Mouse (Mus musculus) MEL (cell line): Measurements from ENCODE around the gene Tmtc2. TPM values are rescaled to one million over a fixed set of nuclear protein-coding genes. Genes with fewer than 3 reads are reported as not detected.

Source experiments
- DNase-seq: peaks from one replicate; pipeline ENCODE4 v3.0.0; 2011; ENCODE audit warnings: low read depth, low spot score
- H3K27ac ChIP-seq: 2 replicates; pipeline ENCODE4 v1.5.1; 2012; ENCODE audit warnings: low read depth, mild to moderate bottlenecking, control low read depth, low read length, moderate library complexity; ENCODE audit not compliant: control insufficient read depth
- H3K27me3 ChIP-seq, 2 experiments: fragments of 150-350 bp in 1 of 2; sonication (generic) in 1 of 2; 2 replicates each; pipeline ENCODE4 v1.6.1; 2012; ENCODE audit warnings: low read length in 2 of 2, mild to moderate bottlenecking in 2 of 2, improper control_type of control experiment in 1 of 2, moderate library complexity in 1 of 2; ENCODE audit not compliant: insufficient read depth in 2 of 2, control insufficient read depth in 1 of 2
- H3K36me3 ChIP-seq, 2 experiments: 2 replicates each; pipeline ENCODE4 v1.6.1; 2012 to 2014; ENCODE audit warnings: low read length in 2 of 2, improper control_type of control experiment in 1 of 2, inconsistent platforms in 1 of 2, mild to moderate bottlenecking in 1 of 2; ENCODE audit not compliant: insufficient read depth in 2 of 2, control insufficient read depth in 1 of 2
- H3K4me1 ChIP-seq, 2 experiments: fragments of 150-350 bp in 1 of 2; sonication (generic) in 1 of 2; 2 replicates each; pipeline ENCODE4 v1.6.1; 2012; ENCODE audit warnings: low read length in 2 of 2, improper control_type of control experiment in 1 of 2, mild to moderate bottlenecking in 1 of 2; ENCODE audit not compliant: insufficient read depth in 2 of 2, control insufficient read depth in 1 of 2
- H3K4me3 ChIP-seq, 2 experiments: fragments of 150-350 bp in 1 of 2; sonication (generic) in 1 of 2; 2 replicates each; pipeline ENCODE4 v1.5.1; 2012; ENCODE audit warnings: low read depth in 2 of 2, low read length in 2 of 2, mild to moderate bottlenecking in 2 of 2, moderate library complexity in 2 of 2, control low read depth in 1 of 2, improper control_type of control experiment in 1 of 2; ENCODE audit not compliant: control insufficient read depth in 1 of 2, insufficient read depth in 1 of 2
- H3K79me2 ChIP-seq: 2 replicates; pipeline ENCODE4 v1.6.1; 2012; ENCODE audit warnings: mild to moderate bottlenecking, low read length, moderate library complexity; ENCODE audit not compliant: control insufficient read depth, poor library complexity, insufficient read depth
- H3K9ac ChIP-seq: 2 replicates; pipeline ENCODE4 v1.6.1; 2012; ENCODE audit warnings: low read depth, mild to moderate bottlenecking, control low read depth, low read length, moderate library complexity; ENCODE audit not compliant: control insufficient read depth, poor library complexity, severe bottlenecking
- H3K9me3 ChIP-seq: fragments of 150-350 bp; sonication (generic); replicated peaks from 2 replicates; pipeline ENCODE4 v1.6.1; 2012; ENCODE audit warnings: mild to moderate bottlenecking, low read length, improper control_type of control experiment, moderate library complexity; ENCODE audit not compliant: insufficient read depth
- CHD1 ChIP-seq: IDR thresholded peaks from 2 replicates; pipeline ENCODE4 v1.6.1; 2012; ENCODE audit warnings: low read depth, mild to moderate bottlenecking, inconsistent platforms, low read length, improper control_type of control experiment
- CHD2 ChIP-seq: IDR thresholded peaks from 2 replicates; pipeline ENCODE4 v1.6.1; 2011; ENCODE audit warnings: low read length, improper control_type of control experiment
- EP300 ChIP-seq, 2 experiments: IDR thresholded peaks; 2 replicates each; pipeline ENCODE4 v1.6.1; 2011; ENCODE audit warnings: improper control_type of control experiment in 2 of 2, low read length in 2 of 2, low read depth in 1 of 2, mild to moderate bottlenecking in 1 of 2
- GABPA ChIP-seq: IDR thresholded peaks from 2 replicates; pipeline ENCODE4 v1.6.1; 2012; ENCODE audit warnings: low read depth, mild to moderate bottlenecking, inconsistent platforms, low read length, improper control_type of control experiment, moderate library complexity
- GATA1 ChIP-seq: IDR thresholded peaks from 2 replicates; pipeline ENCODE4 v1.6.1; 2011; ENCODE audit warnings: low read depth, low read length, improper control_type of control experiment
- KAT2A ChIP-seq: conservative IDR thresholded peaks from 2 replicates; pipeline ENCODE4 v1.6.1; 2012; ENCODE audit warnings: low read depth, low read length, improper control_type of control experiment, inconsistent platforms
- MAZ ChIP-seq: IDR thresholded peaks from 2 replicates; pipeline ENCODE4 v1.6.1; 2012; ENCODE audit warnings: low read depth, mild to moderate bottlenecking, inconsistent platforms, low read length, improper control_type of control experiment
- NELFE ChIP-seq: IDR thresholded peaks from 2 replicates; pipeline ENCODE4 v1.6.1; 2011; ENCODE audit warnings: low read depth, low read length, improper control_type of control experiment
- POLR2A ChIP-seq, 2 experiments: IDR thresholded peaks; 2 replicates each; pipeline ENCODE4 v1.6.1; 2011 to 2012; ENCODE audit warnings: low read length in 2 of 2, mild to moderate bottlenecking in 2 of 2, control low read depth in 1 of 2, improper control_type of control experiment in 1 of 2, low read depth in 1 of 2, moderate library complexity in 1 of 2; ENCODE audit not compliant: control insufficient read depth in 1 of 2, insufficient read depth in 1 of 2, poor library complexity in 1 of 2
- POLR2AphosphoS2 ChIP-seq: IDR thresholded peaks from 2 replicates; pipeline ENCODE4 v1.6.1; 2011; ENCODE audit warnings: low read length, improper control_type of control experiment
- RAD21 ChIP-seq: IDR thresholded peaks from 2 replicates; pipeline ENCODE4 v1.6.1; 2011; ENCODE audit warnings: mild to moderate bottlenecking, low read depth, low read length, improper control_type of control experiment
- TAL1 ChIP-seq: IDR thresholded peaks from 2 replicates; pipeline ENCODE4 v1.6.1; 2012; ENCODE audit warnings: mild to moderate bottlenecking, inconsistent platforms, low read length, moderate library complexity, mixed read lengths
- TBP ChIP-seq: IDR thresholded peaks from 2 replicates; pipeline ENCODE4 v1.8.0; 2011; ENCODE audit warnings: low read depth, low read length, improper control_type of control experiment
- TCF12 ChIP-seq: IDR thresholded peaks from 2 replicates; pipeline ENCODE4 v1.6.1; 2014; ENCODE audit warnings: low read depth, mild to moderate bottlenecking, inconsistent platforms, low read length, improper control_type of control experiment, moderate library complexity
- UBTF ChIP-seq: IDR thresholded peaks from 2 replicates; pipeline ENCODE4 v1.6.1; 2012; ENCODE audit warnings: low read depth, mild to moderate bottlenecking, inconsistent platforms, low read length, improper control_type of control experiment, moderate library complexity, borderline replicate concordance; ENCODE audit not compliant: insufficient read depth
- ZC3H11A ChIP-seq: IDR thresholded peaks from 2 replicates; pipeline ENCODE4 v1.6.1; 2012; ENCODE audit warnings: low read depth, mild to moderate bottlenecking, inconsistent platforms, low read length, improper control_type of control experiment
- ZKSCAN1 ChIP-seq: IDR thresholded peaks from 2 replicates; pipeline ENCODE4 v1.6.1; 2012; ENCODE audit warnings: low read depth, mild to moderate bottlenecking, inconsistent platforms, low read length, improper control_type of control experiment, moderate library complexity
- polyA plus RNA-seq, 2 experiments: library from polyadenylated mRNA; stranded (reverse) in 1 of 2; unstranded in 1 of 2; fragments of >175 nt in 1 of 2; fragments of >200 nt in 1 of 2; gene quantifications; 2 replicates each; pipeline versions ENCODE4 v1.2.1 to v1.2.4; 2012; ENCODE audit warnings: low replicate concordance in 2 of 2, low read depth in 1 of 2; ENCODE audit not compliant: insufficient read length in 2 of 2, insufficient read depth in 1 of 2, missing spikeins in 1 of 2
- total RNA-seq: library from RNA; depleted of rRNA; stranded (reverse); fragments of 300-350 nt; gene quantifications from 2 replicates; pipeline ENCODE4 v1.2.3, GENCODE M21; 2012

Gene Tmtc2
- total and polyA plus RNA-seq, 3 experiments, result not detected

GRCm38 (mm10) chr10:105509896-105510272 is 64.4 kb downstream of the Tmtc2 start:
- no peaks in the 10 kb centered on the region for H3K4me1 ChIP-seq
- no peak overlapping the region for H3K9ac ChIP-seq
- DNase-seq, result no peak
- no peaks in the 10 kb centered on the region for H3K79me2 ChIP-seq
- TF ChIP-seq POLR2A (IDR thresholded peaks at IDR 0.05; ENCODE audit: control insufficient read depth in 1 of 2, insufficient read depth in 1 of 2, low read depth in 1 of 2, low read length in 2 of 2, poor library complexity in 1 of 2), result no peak
- H3K9me3 ChIP-seq, result no peaks in the 10 kb centered on the region
- H3K36me3 ChIP-seq, result no peaks in the 10 kb centered on the region
- no peak overlapping the region for H3K27ac ChIP-seq
- H3K27me3 ChIP-seq, result no peaks in the 10 kb centered on the region
- H3K4me3 ChIP-seq, result no peak overlapping the region

DNA sequence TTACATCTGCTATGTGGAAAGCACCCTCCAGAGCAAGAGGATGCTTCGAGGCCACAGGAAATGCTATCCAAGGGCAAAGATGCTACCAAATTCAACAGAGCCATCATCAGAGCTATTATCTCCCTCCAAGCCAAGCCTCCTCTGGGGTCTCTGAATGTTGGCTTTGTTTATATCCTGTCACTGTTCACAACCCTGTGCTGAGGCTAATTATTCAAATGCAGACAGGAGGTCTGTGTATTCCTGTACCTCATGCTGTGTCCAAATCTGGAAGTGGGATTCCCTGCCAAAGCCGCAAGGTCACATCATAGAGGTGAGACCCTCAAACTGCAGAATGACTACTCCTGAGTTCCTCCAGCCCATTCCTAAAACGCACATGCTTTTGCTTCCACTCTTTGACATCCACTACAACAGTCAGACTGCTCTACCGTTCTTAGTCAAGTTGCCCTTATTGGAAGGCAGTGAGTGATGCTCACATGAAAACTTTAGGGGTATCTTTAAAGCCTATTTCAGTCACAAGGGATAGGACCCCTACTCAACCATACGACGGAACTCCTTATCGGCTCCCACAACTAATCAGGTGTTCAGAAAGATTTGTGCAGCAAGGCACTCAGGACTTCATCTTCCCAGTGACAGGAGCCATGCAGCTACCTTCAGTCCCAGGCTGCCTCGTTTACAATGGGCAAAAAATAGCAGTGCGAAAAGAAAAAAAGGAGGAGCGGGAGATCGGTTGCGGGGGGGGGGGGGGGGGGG is 64.9 kb downstream of the Tmtc2 start:
- no peaks in the 10 kb centered on the region for H3K4me1 ChIP-seq
- TF ChIP-seq MAZ (no peak), ZKSCAN1 (no peak), NELFE (no peak)
- no peak overlapping the region for H3K4me3 ChIP-seq
- no peak overlapping the region for H3K9ac ChIP-seq
- H3K36me3 ChIP-seq, result no peaks in the 10 kb centered on the region
- no peaks in the 10 kb centered on the region for H3K9me3 ChIP-seq
- no peaks in the 10 kb centered on the region for H3K79me2 ChIP-seq
- no peak overlapping the region for H3K27ac ChIP-seq
- DNase-seq, result no peak
- no peaks in the 10 kb centered on the region for H3K27me3 ChIP-seq

- no peak for DNase-seq
- Histone ChIP-seq H3K27ac (no peak overlapping the region), H3K9me3 (no peaks in the 10 kb centered on the region), H3K4me3 (no peak overlapping the region), H3K79me2 (no peaks in the 10 kb centered on the region), H3K4me1 (no peaks in the 10 kb centered on the region), H3K9ac (no peak overlapping the region), H3K27me3 (no peaks in the 10 kb centered on the region), H3K36me3 (no peaks in the 10 kb centered on the region)
- TF ChIP-seq NELFE, result no peak
- TF ChIP-seq TCF12, result no peak
- no peak for TF ChIP-seq CHD1
- TF ChIP-seq KAT2A, result no peak
- TF ChIP-seq TAL1, result no peak
- no peak for TF ChIP-seq ZC3H11A
- TF ChIP-seq TBP, result no peak
- TF ChIP-seq UBTF, result no peak
- TF ChIP-seq GATA1, result no peak
- TF ChIP-seq POLR2A (IDR thresholded peaks at IDR 0.05; ENCODE audit: control insufficient read depth in 1 of 2, insufficient read depth in 1 of 2, low read depth in 1 of 2, low read length in 2 of 2, poor library complexity in 1 of 2), result no peak
- TF ChIP-seq POLR2AphosphoS2, result no peak
- no peak for TF ChIP-seq MAZ
- TF ChIP-seq EP300 (IDR thresholded peaks at IDR 0.05; ENCODE audit: low read depth in 1 of 2, low read length in 2 of 2), result no peak
- no peak for TF ChIP-seq GABPA
- TF ChIP-seq RAD21, result no peak
- no peak for TF ChIP-seq CHD2
Observed at GRCm38 (mm10) chr10:105507982-105508786, 66.1 kb downstream of the Tmtc2 start.
